Mouse (Mus musculus) frontal cortex, postnatal 25 days (tissue): ENCODE results near the gene Rap1gds1.

Experiments used
- DNase-seq, 2 experiments: peaks; one replicate each; pipeline ENCODE4 v3.0.0; 2022; ENCODE audit warnings: low spot score in 2 of 2

Gene Rap1gds1

GRCm38 (mm10) chr3:139074484-139075211 lies at the start of gene Rap1gds1:
Gene Rap1gds1, minus strand, starts transcription at chr3:139075201.
- peak; percentile 39 to 48 for DNase-seq

GRCm38 (mm10) chr3:139118446-139118845 lies 43.4 kb upstream of the Rap1gds1 start:
- DNase-seq = no peak

GRCm38 (mm10) chr3:139116733-139117337 lies 41.8 kb upstream of the Rap1gds1 start:
- DNase-seq = no peak

GRCm38 (mm10) chr3:139112335-139112973 lies 37.5 kb upstream of the Rap1gds1 start:
- no peak for DNase-seq

- no peak for DNase-seq
These were observed 36.9 kb upstream of the Rap1gds1 start for GRCm38 (mm10) chr3:139111877-139112276.

GRCm38 (mm10) chr3:139108176-139108575 lies 33.2 kb upstream of the Rap1gds1 start:
- no peak for DNase-seq

GRCm38 (mm10) chr3:139103914-139104313 lies 28.9 kb upstream of the Rap1gds1 start:
- DNase-seq = peak in 1 of 2 experiments; percentile 14

GRCm38 (mm10) chr3:139103346-139103745 lies 28.3 kb upstream of the Rap1gds1 start:
- no peak for DNase-seq

- DNase-seq = no peak
These were observed 26.9 kb upstream of the Rap1gds1 start for GRCm38 (mm10) chr3:139101941-139102340.

- no peak for DNase-seq
These were observed 24.3 kb upstream of the Rap1gds1 start for GRCm38 (mm10) chr3:139099284-139099683.

GRCm38 (mm10) chr3:139095894-139096293 lies 20.9 kb upstream of the Rap1gds1 start:
- no peak for DNase-seq

GRCm38 (mm10) chr3:139088526-139088925 lies 13.5 kb upstream of the Rap1gds1 start:
- no peak for DNase-seq

GRCm38 (mm10) chr3:139083778-139084539 lies 9.0 kb upstream of the Rap1gds1 start:
- no peak for DNase-seq

GRCm38 (mm10) chr3:139079831-139080230 lies 4.8 kb upstream of the Rap1gds1 start:
- DNase-seq = no peak

GRCm38 (mm10) chr3:139078010-139078409 lies 3.0 kb upstream of the Rap1gds1 start:
- DNase-seq = no peak

GRCm38 (mm10) chr3:139076059-139076455 lies 1.1 kb upstream of the Rap1gds1 start:
- no peak for DNase-seq

GRCm38 (mm10) chr3:139075333-139076058 lies 495 bp upstream of the Rap1gds1 start:
- peak; percentile 57 to 80 for DNase-seq

GRCm38 (mm10) chr3:139073801-139074483 lies 1.1 kb downstream of the Rap1gds1 start:
- no peak for DNase-seq

GRCm38 (mm10) chr3:139069539-139069938 lies 5.5 kb downstream of the Rap1gds1 start:
- no peak for DNase-seq

GRCm38 (mm10) chr3:139064076-139064475 lies 10.9 kb downstream of the Rap1gds1 start:
- no peak for DNase-seq

- no peak for DNase-seq
These were observed 12.9 kb downstream of the Rap1gds1 start for GRCm38 (mm10) chr3:139062088-139062487.
